Mouse (Mus musculus) neural tube, embryonic 11.5 days (tissue): ENCODE data around the gene Grhpr. TPM values are rescaled to one million over a fixed set of nuclear protein-coding genes. Genes with fewer than 3 reads are reported as not detected.
"Not testable (repeated sequence)": the region's sequence is repeated elsewhere in the genome, so short reads cannot be mapped to it uniquely, and the experiment has no call there.

Experiments
- ATAC-seq: fragments of 200-750 bp; cut with Nextera tagmentation; 2 replicates; pipeline ENCODE4 v1.8.0; 2017; ENCODE audit warnings: moderate number of reproducible peaks, mild to moderate bottlenecking, moderate TSS enrichment, moderate library complexity; ENCODE audit not compliant: insufficient read depth, low FRiP score, low TSS enrichment
- DNase-seq: peaks from one replicate; pipeline ENCODE4 v3.0.0-alpha.2; 2015; ENCODE audit warnings: low spot score
- H3K27ac ChIP-seq: fragments of 300-500 bp; sonication (generic); 2 replicates; pipeline ENCODE4 v1.5.1; 2014; ENCODE audit warnings: low read depth, mild to moderate bottlenecking, low read length
- H3K27me3 ChIP-seq: fragments of 300-500 bp; sonication (generic); 2 replicates; pipeline ENCODE4 v1.6.1; 2014; ENCODE audit warnings: mild to moderate bottlenecking, low read length, mixed read lengths; ENCODE audit not compliant: control insufficient read depth, insufficient read depth
- H3K36me3 ChIP-seq: fragments of 300-500 bp; sonication (generic); 2 replicates; pipeline ENCODE4 v1.6.1; 2014; ENCODE audit warnings: mild to moderate bottlenecking, low read length, moderate library complexity, mixed read lengths; ENCODE audit not compliant: control insufficient read depth, insufficient read depth
- H3K4me1 ChIP-seq: fragments of 300-500 bp; sonication (generic); 2 replicates; pipeline ENCODE4 v1.6.1; 2014; ENCODE audit warnings: low read length, mixed read lengths; ENCODE audit not compliant: control insufficient read depth, insufficient read depth
- H3K4me2 ChIP-seq: fragments of 300-500 bp; sonication (generic); 2 replicates; pipeline ENCODE4 v1.6.1; 2014; ENCODE audit warnings: low read depth, mild to moderate bottlenecking, moderate library complexity
- H3K4me3 ChIP-seq: fragments of 300-500 bp; sonication (generic); 2 replicates; pipeline ENCODE4 v1.5.1; 2014; ENCODE audit warnings: low read depth, low read length
- H3K9ac ChIP-seq: fragments of 300-500 bp; sonication (generic); 2 replicates; pipeline ENCODE4 v1.6.1; 2014; ENCODE audit warnings: mild to moderate bottlenecking, low read length
- H3K9me3 ChIP-seq: fragments of 300-500 bp; sonication (generic); 2 replicates; pipeline ENCODE4 v1.6.1; 2016; ENCODE audit warnings: low read length; ENCODE audit not compliant: control insufficient read depth
- WGBS: fragments of 180-500 bp; shearing (Covaris S2); extraction: QIAGEN DNeasy Blood & Tissue Kit; methylation state at CpG from one replicate; pipeline ENCODE4 v1.1.7; 2014; 5-methylcytosine and 5-hydroxymethylcytosine counted together
- polyA plus RNA-seq: library from polyadenylated mRNA; unstranded; fragments of >200 nt; fragmentation: Nextera tagmentation; extraction: Ambion mirVana; gene quantifications from 2 replicates; pipeline ENCODE4 v1.2.1, GENCODE M21; 2014

Grhpr gene
- polyA plus RNA-seq, 1 experiment from 2014 or later: 45.7 TPM

- no peak for DNase-seq
- Histone ChIP-seq H3K27ac (no peak overlapping the region), H3K4me1 (no peaks in the 10 kb centered on the region), H3K36me3 (peaks cover 2% of the 10 kb centered on the region; the same call in 1 of the 2 replicates), H3K9ac (no peak overlapping the region), H3K9me3 (no peaks in the 10 kb centered on the region), H3K27me3 (no peaks in the 10 kb centered on the region), H3K4me2 (no peak overlapping the region), H3K4me3 (no peak overlapping the region)
- no peak for ATAC-seq
- WGBS: 82% methylated on average over 5 of the region's 5 CpGs
These were observed 55.4 kb downstream of the Grhpr start for GRCm38 (mm10) chr4:45036571-45036970.

GRCm38 (mm10) chr4:45037455-45038410 lies 56.5 kb downstream of the Grhpr start:
- ATAC-seq: no peak
- no peaks in the 10 kb centered on the region for H3K27me3 ChIP-seq
- WGBS: 91% methylated on average over 13 of the region's 13 CpGs
- no peaks in the 10 kb centered on the region for H3K9me3 ChIP-seq
- H3K36me3 ChIP-seq: no peaks in the 10 kb centered on the region; the same call in 1 of the 2 replicates
- H3K9ac ChIP-seq: no peak overlapping the region; the same call in 1 of the 2 replicates
- DNase-seq: no peak
- H3K4me2 ChIP-seq: no peak overlapping the region
- H3K4me1 ChIP-seq: no peaks in the 10 kb centered on the region
- H3K4me3 ChIP-seq: no peak overlapping the region
- H3K27ac ChIP-seq: no peak overlapping the region

GRCm38 (mm10) chr4:45038879-45039278 lies 57.7 kb downstream of the Grhpr start:
- not testable (repeated sequence) for H3K9me3 ChIP-seq, H3K9ac ChIP-seq, H3K27me3 ChIP-seq, H3K36me3 ChIP-seq, DNase-seq, H3K27ac ChIP-seq, ATAC-seq, H3K4me1 ChIP-seq, H3K4me2 ChIP-seq, H3K4me3 ChIP-seq
- WGBS: 66% methylated on average over 8 of the region's 8 CpGs

- H3K4me2 ChIP-seq, H3K9ac ChIP-seq, H3K27ac ChIP-seq, ATAC-seq, H3K4me3 ChIP-seq, H3K27me3 ChIP-seq, H3K4me1 ChIP-seq, DNase-seq, H3K9me3 ChIP-seq, H3K36me3 ChIP-seq: not testable (repeated sequence)
- WGBS: 93% methylated on average over 7 of the region's 7 CpGs
These were observed 58.4 kb downstream of the Grhpr start for GRCm38 (mm10) chr4:45039546-45039945.

Other genes with a start within 250 kb of the Grhpr start
- 23.8 and 24.4 TPM in 2 replicates for gene Zcchc7, start 225.5 kb upstream of the Grhpr start, polyA plus RNA-seq
- gene Zbtb5, start 31.0 kb downstream of the Grhpr start, polyA plus RNA-seq: 43.6 and 46.1 TPM in 2 replicates
- 51.6 and 56.7 TPM in 2 replicates for gene Polr1e, start 37.2 kb downstream of the Grhpr start, polyA plus RNA-seq
- 9.8 TPM in 2 replicates for gene Fbxo10, start 103.2 kb downstream of the Grhpr start, polyA plus RNA-seq
- 168 and 187 TPM in 2 replicates for gene Tomm5, start 126.7 kb downstream of the Grhpr start, polyA plus RNA-seq
- gene Frmpd1, start 203.5 kb downstream of the Grhpr start, polyA plus RNA-seq: 2.9 and 3.4 TPM in 2 replicates